Mouse (Mus musculus) lung, adult 2 months (tissue): ENCODE data around the gene Taf15.

Experiments used
- CTCF ChIP-seq: fragments of 200-500 bp; IDR thresholded peaks from 2 replicates; pipeline ENCODE4 v1.5.1; 2011; ENCODE audit warnings: mild to moderate bottlenecking, low read length, control low read depth; ENCODE audit not compliant: insufficient read depth
- POLR2A ChIP-seq: fragments of 200-500 bp; IDR thresholded peaks from 2 replicates; pipeline ENCODE4 v1.6.1; 2011; ENCODE audit warnings: low read depth, mild to moderate bottlenecking, control low read depth, low read length, borderline replicate concordance; ENCODE audit errors: extremely low read depth

DNA sequence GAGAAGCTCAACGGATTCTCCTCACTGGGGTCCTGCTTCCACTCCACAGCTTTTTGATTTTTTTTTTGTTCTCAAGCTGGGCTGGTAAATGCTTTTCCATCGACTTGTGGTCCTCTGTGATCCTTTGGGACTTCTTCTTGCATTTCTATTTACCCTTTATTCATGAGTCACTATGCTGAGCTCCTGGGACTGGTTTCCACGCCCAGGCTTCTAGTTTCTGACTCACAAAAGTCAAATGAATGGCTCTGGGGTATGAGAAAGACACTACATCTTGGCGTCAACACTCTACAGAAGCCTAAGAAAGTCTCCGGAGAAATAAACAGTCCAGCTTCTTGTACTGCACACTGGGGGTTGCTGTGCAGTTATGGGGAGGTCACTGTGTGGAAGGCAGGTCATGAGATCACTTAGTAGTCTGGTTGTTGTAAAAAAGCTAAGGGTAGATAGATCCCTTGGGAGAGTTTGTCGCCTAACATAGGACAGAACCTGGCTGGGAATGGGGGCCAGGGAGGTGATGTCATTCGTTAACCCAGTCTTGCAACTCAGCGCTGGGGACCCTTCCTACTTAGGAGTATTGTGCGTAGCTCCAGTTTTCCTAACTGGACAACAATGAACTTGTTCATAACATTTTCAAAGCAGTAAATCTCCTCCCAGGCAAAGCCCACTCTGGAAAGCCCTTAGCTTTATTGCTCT, 14.8 kb upstream of the Taf15 start:
- TF ChIP-seq CTCF = no peak
- no peak for TF ChIP-seq POLR2A
